Mouse (Mus musculus) lung, postnatal 14 days (tissue): ENCODE results near the gene Gm5726.
"Not testable (repeated sequence)": the region's sequence is repeated elsewhere in the genome, so short reads cannot be mapped to it uniquely, and the experiment has no call there.

ENCODE experiments used
- DNase-seq: peaks from one replicate; pipeline ENCODE4 v3.0.0; 2021

Gene Gm5726

DNA sequence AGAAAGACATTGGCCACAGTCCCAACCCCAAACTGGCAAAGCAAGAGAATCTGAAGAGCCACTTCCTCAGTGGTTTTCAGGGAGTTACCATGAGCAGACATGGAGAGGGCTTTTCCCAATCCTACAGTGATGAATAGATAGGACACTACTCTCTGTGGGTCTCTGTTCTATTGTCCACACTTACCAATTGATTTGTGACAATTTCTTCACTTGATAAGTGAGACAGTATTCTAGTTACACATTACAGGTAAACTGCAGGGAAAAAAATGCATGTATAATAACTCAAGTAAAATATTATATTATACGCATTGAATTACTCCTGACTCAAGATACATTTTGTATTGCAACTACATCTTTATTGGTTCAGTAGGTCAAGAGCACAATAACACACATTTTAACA, at the start of gene Gm5726:
Gm5726 (minus strand) TSS at position 101 of the 400 bp plus-strand sequence.
- not testable (repeated sequence) for DNase-seq

DNA sequence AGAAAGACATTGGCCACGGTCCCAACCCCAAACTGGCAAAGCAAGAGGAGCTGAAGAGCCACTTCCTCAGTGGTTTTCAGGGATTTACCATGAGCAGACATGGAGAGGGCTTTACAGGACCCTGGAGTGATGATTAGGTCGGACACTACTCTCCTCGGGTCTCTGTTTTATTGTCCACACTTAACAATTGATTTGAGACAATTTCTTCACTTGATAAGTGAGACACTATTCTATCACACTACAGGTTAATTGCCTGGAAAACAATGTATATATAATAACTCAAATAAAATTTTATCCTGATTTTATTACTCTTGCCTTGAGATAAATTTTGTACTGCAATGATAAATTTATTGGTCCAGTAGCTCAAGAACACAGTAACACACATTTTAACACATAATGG, 30.6 kb upstream of the Gm5726 start, which contains the start of gene Gm4141:
Gm4141 (minus strand) TSS at position 101 of the 400 bp plus-strand sequence.
- not testable (repeated sequence) for DNase-seq

DNA sequence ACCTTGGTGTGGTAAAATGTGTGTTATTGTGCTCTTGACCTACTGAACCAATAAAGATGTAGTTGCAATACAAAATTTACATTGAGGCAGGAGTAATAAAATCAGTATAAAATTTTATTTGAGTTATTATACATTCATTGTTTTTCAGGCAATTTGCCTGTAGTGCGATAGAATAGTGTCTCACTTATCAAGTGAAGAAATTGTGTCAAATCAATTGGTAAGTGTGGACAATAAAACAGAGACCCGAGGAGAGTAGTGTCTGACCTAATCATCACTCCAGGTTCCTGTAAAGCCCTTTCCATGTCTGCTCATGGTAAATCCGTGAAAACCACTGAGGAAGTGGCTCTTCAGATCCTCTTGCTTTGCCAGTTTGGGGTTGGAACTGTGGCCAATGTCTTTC, 12.0 kb downstream of the Gm5726 start, which contains the start of gene Vmn1r104:
Vmn1r104 (plus strand) TSS at position 301 of the 400 bp plus-strand sequence.
- not testable (repeated sequence) for DNase-seq

DNA sequence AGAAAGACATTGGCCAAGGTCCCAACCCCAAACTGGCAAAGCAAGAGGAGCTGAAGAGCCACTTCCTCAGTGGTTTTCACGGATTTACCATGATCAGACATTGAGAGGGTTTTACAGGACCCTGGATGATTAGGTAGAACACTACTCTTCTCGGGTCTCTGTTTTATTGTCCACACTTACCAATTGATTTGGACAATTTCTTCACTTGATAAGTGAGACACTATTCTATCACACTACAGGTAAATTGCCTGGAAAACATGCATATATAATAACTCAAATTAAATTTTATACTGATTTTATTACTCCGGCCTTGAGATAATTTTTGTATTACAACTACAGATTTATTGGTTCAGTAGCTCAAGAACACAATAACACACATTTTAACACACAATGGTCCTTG, 35.1 kb downstream of the Gm5726 start, which contains the start of gene Vmn1r103:
Vmn1r103 (minus strand) TSS at position 101 of the 400 bp plus-strand sequence.
- not testable (repeated sequence) for DNase-seq
